Mouse (Mus musculus): ENCODE measurements around the gene Fancf.

DNA sequence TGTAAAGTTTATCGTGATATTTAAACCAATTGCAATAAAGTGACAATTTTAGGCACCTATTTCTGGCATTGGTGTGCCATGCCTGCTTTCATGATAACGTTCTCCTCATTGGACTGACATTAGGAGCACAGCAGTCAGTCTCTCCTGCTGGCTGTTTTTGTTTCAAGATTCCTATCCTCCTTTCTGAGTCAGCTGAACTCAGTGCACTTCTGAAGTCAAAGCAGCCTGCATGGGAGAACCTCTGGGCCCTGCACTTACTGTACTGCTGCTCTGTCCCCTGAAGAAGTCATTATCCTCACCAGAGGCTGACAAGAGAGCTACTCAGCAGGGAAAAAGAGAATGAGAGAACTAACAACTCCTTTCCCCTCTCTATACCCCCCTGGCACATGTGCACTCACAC, 32.9 kb upstream of the Fancf start:
- no peak for TF ChIP-seq CTCF (IDR thresholded peaks at IDR 0.05; ENCODE audit: low read depth, low read length)
- no peak for TF ChIP-seq POLR2A (IDR thresholded peaks at IDR 0.05; ENCODE audit: extremely low read depth, insufficient read depth, low read length)
